Mouse (Mus musculus): ENCODE results near the gene Ahnak. TPM values are rescaled to one million over a fixed set of nuclear protein-coding genes. Genes with fewer than 3 reads are reported as not detected.

Gene Ahnak
- polyA plus RNA-seq, 1 experiment = 163 TPM

GRCm38 (mm10) chr19:9108536-9108935 lies 119.5 kb downstream of the Ahnak start:
- no peaks in the 10 kb centered on the region for H3K27me3 ChIP-seq (ENCODE audit: control insufficient read depth, insufficient read depth, low read length, poor library complexity, severe bottlenecking)
- TF ChIP-seq CTCF (IDR thresholded peaks at IDR 0.05; ENCODE audit: low read depth, low read length) (no peak), POLR2A (IDR thresholded peaks at IDR 0.05; ENCODE audit: insufficient read depth, low read length) (no peak), EP300 (IDR thresholded peaks at IDR 0.05; ENCODE audit: insufficient read depth, low read depth, low read length) (no peak)
- no peaks in the 10 kb centered on the region for H3K36me3 ChIP-seq (ENCODE audit: control insufficient read depth, insufficient read depth, low read length, poor library complexity, severe bottlenecking)
- H3K27ac ChIP-seq (ENCODE audit: insufficient read depth, low read length) = no peak overlapping the region
- H3K4me3 ChIP-seq (ENCODE audit: low read depth, low read length) = no peak overlapping the region
- H3K9me3 ChIP-seq (replicated peaks; ENCODE audit: control insufficient read depth, insufficient read depth, low read length, poor library complexity, severe bottlenecking) = peaks cover 4% of the 10 kb centered on the region; the same call in 1 of the 2 replicates
- no peak overlapping the region for H3K9ac ChIP-seq (ENCODE audit: low read depth, poor library complexity, severe bottlenecking)
- H3K4me1 ChIP-seq (ENCODE audit: control insufficient read depth, insufficient read depth, low read length) = no peaks in the 10 kb centered on the region

- Histone ChIP-seq H3K27me3 (ENCODE audit: control insufficient read depth, insufficient read depth, low read length, poor library complexity, severe bottlenecking) (no peaks in the 10 kb centered on the region), H3K9ac (ENCODE audit: low read depth, poor library complexity, severe bottlenecking) (no peak overlapping the region), H3K4me3 (ENCODE audit: low read depth, low read length) (no peak overlapping the region), H3K4me1 (ENCODE audit: control insufficient read depth, insufficient read depth, low read length) (no peaks in the 10 kb centered on the region), H3K36me3 (ENCODE audit: control insufficient read depth, insufficient read depth, low read length, poor library complexity, severe bottlenecking) (peaks cover 3% of the 10 kb centered on the region), H3K27ac (ENCODE audit: insufficient read depth, low read length) (no peak overlapping the region), H3K9me3 (replicated peaks; ENCODE audit: control insufficient read depth, insufficient read depth, low read length, poor library complexity, severe bottlenecking) (no peaks in the 10 kb centered on the region)
- no peak for TF ChIP-seq EP300 (IDR thresholded peaks at IDR 0.05; ENCODE audit: insufficient read depth, low read depth, low read length)
- no peak for TF ChIP-seq CTCF (IDR thresholded peaks at IDR 0.05; ENCODE audit: low read depth, low read length)
- no peak for TF ChIP-seq POLR2A (IDR thresholded peaks at IDR 0.05; ENCODE audit: insufficient read depth, low read length)
These were observed 121.2 kb downstream of the Ahnak start for GRCm38 (mm10) chr19:9110182-9110869.

- no peak overlapping the region for H3K27ac ChIP-seq (ENCODE audit: insufficient read depth, low read length)
These were observed 123.0 kb downstream of the Ahnak start for GRCm38 (mm10) chr19:9112043-9112442.

GRCm38 (mm10) chr19:9116268-9116667 lies 127.2 kb downstream of the Ahnak start:
- Histone ChIP-seq H3K27me3 (ENCODE audit: control insufficient read depth, insufficient read depth, low read length, poor library complexity, severe bottlenecking) (no peaks in the 10 kb centered on the region), H3K9me3 (replicated peaks; ENCODE audit: control insufficient read depth, insufficient read depth, low read length, poor library complexity, severe bottlenecking) (no peaks in the 10 kb centered on the region), H3K27ac (ENCODE audit: insufficient read depth, low read length) (no peak overlapping the region), H3K4me1 (ENCODE audit: control insufficient read depth, insufficient read depth, low read length) (no peaks in the 10 kb centered on the region), H3K36me3 (ENCODE audit: control insufficient read depth, insufficient read depth, low read length, poor library complexity, severe bottlenecking) (peaks cover 6% of the 10 kb centered on the region), H3K4me3 (ENCODE audit: low read depth, low read length) (no peak overlapping the region), H3K9ac (ENCODE audit: low read depth, poor library complexity, severe bottlenecking) (no peak overlapping the region)
- TF ChIP-seq CTCF (IDR thresholded peaks at IDR 0.05; ENCODE audit: low read depth, low read length) = no peak
- TF ChIP-seq POLR2A (IDR thresholded peaks at IDR 0.05; ENCODE audit: insufficient read depth, low read length) = no peak
- TF ChIP-seq EP300 (IDR thresholded peaks at IDR 0.05; ENCODE audit: insufficient read depth, low read depth, low read length) = no peak

More at GRCm38 (mm10) chr19:9112043-9112442, 123.0 kb downstream of the Ahnak start:
- Histone ChIP-seq H3K4me3 (ENCODE audit: low read depth, low read length) (no peak overlapping the region), H3K9ac (ENCODE audit: low read depth, poor library complexity, severe bottlenecking) (no peak overlapping the region), H3K4me1 (ENCODE audit: control insufficient read depth, insufficient read depth, low read length) (no peaks in the 10 kb centered on the region), H3K9me3 (replicated peaks; ENCODE audit: control insufficient read depth, insufficient read depth, low read length, poor library complexity, severe bottlenecking) (no peaks in the 10 kb centered on the region), H3K36me3 (ENCODE audit: control insufficient read depth, insufficient read depth, low read length, poor library complexity, severe bottlenecking) (peaks cover 3% of the 10 kb centered on the region), H3K27me3 (ENCODE audit: control insufficient read depth, insufficient read depth, low read length, poor library complexity, severe bottlenecking) (no peaks in the 10 kb centered on the region)
- TF ChIP-seq CTCF (IDR thresholded peaks at IDR 0.05; ENCODE audit: low read depth, low read length) = no peak
- no peak for TF ChIP-seq POLR2A (IDR thresholded peaks at IDR 0.05; ENCODE audit: insufficient read depth, low read length)
- no peak for TF ChIP-seq EP300 (IDR thresholded peaks at IDR 0.05; ENCODE audit: insufficient read depth, low read depth, low read length)

- peaks cover 6% of the 10 kb centered on the region for H3K36me3 ChIP-seq (ENCODE audit: control insufficient read depth, insufficient read depth, low read length, poor library complexity, severe bottlenecking)
- TF ChIP-seq CTCF (IDR thresholded peaks at IDR 0.05; ENCODE audit: low read depth, low read length) = no peak
- no peak for TF ChIP-seq POLR2A (IDR thresholded peaks at IDR 0.05; ENCODE audit: insufficient read depth, low read length)
- no peaks in the 10 kb centered on the region for H3K9me3 ChIP-seq (replicated peaks; ENCODE audit: control insufficient read depth, insufficient read depth, low read length, poor library complexity, severe bottlenecking)
- no peak overlapping the region for H3K27ac ChIP-seq (ENCODE audit: insufficient read depth, low read length)
- H3K4me3 ChIP-seq (ENCODE audit: low read depth, low read length) = no peak overlapping the region
- no peaks in the 10 kb centered on the region for H3K27me3 ChIP-seq (ENCODE audit: control insufficient read depth, insufficient read depth, low read length, poor library complexity, severe bottlenecking)
- H3K4me1 ChIP-seq (ENCODE audit: control insufficient read depth, insufficient read depth, low read length) = no peaks in the 10 kb centered on the region
- no peak overlapping the region for H3K9ac ChIP-seq (ENCODE audit: low read depth, poor library complexity, severe bottlenecking)
These were observed 128.2 kb downstream of the Ahnak start for GRCm38 (mm10) chr19:9117275-9117674.

- Histone ChIP-seq H3K36me3 (ENCODE audit: control insufficient read depth, insufficient read depth, low read length, poor library complexity, severe bottlenecking) (peaks cover 4% of the 10 kb centered on the region; the same call in 1 of the 2 replicates), H3K27me3 (ENCODE audit: control insufficient read depth, insufficient read depth, low read length, poor library complexity, severe bottlenecking) (no peaks in the 10 kb centered on the region), H3K27ac (ENCODE audit: insufficient read depth, low read length) (no peak overlapping the region), H3K4me1 (ENCODE audit: control insufficient read depth, insufficient read depth, low read length) (no peaks in the 10 kb centered on the region), H3K9me3 (replicated peaks; ENCODE audit: control insufficient read depth, insufficient read depth, low read length, poor library complexity, severe bottlenecking) (no peaks in the 10 kb centered on the region; the same call in 1 of the 2 replicates), H3K4me3 (ENCODE audit: low read depth, low read length) (no peak overlapping the region), H3K9ac (ENCODE audit: low read depth, poor library complexity, severe bottlenecking) (no peak overlapping the region)
- TF ChIP-seq EP300 (IDR thresholded peaks at IDR 0.05; ENCODE audit: insufficient read depth, low read depth, low read length) = no peak
These were observed 130.8 kb downstream of the Ahnak start for GRCm38 (mm10) chr19:9119655-9120425.

Data from ES-Bruce4 (cell line).